Mouse (Mus musculus) CH12.LX (cell line): ENCODE results near the gene Eef1g. TPM values are rescaled to one million over a fixed set of nuclear protein-coding genes. Genes with fewer than 3 reads are reported as not detected.

Experiments used
- DNase-seq: peaks from one replicate; pipeline ENCODE4 v3.0.0-alpha.2; 2013; ENCODE audit errors: extremely low read depth
- H3K27ac ChIP-seq: 2 replicates; pipeline ENCODE4 v1.5.1; 2012; ENCODE audit warnings: low read depth, mild to moderate bottlenecking, control low read depth, moderate library complexity; ENCODE audit not compliant: insufficient read depth
- H3K27me3 ChIP-seq: replicated peaks from 2 replicates; pipeline ENCODE3; 2012; ENCODE audit warnings: inconsistent platforms
- H3K36me3 ChIP-seq, 2 experiments: replicated peaks in 1 of 2; 2 replicates each; pipeline versions ENCODE3 to v1.6.1; 2012; ENCODE audit warnings: inconsistent platforms in 1 of 2, low read length in 1 of 2, mild to moderate bottlenecking in 1 of 2, mixed read lengths in 1 of 2, moderate library complexity in 1 of 2; ENCODE audit not compliant: control insufficient read depth in 1 of 2, insufficient read depth in 1 of 2
- H3K4me1 ChIP-seq, 2 experiments: 2 replicates each; pipeline ENCODE4 v1.6.1; 2012; ENCODE audit warnings: inconsistent platforms in 1 of 2, moderate library complexity in 1 of 2; ENCODE audit not compliant: insufficient read depth in 2 of 2, control insufficient read depth in 1 of 2
- H3K4me2 ChIP-seq: 2 replicates; pipeline ENCODE4 v1.6.1; 2012; ENCODE audit warnings: low read depth, mild to moderate bottlenecking, control low read depth; ENCODE audit not compliant: poor library complexity, insufficient read depth, severe bottlenecking
- H3K4me3 ChIP-seq, 3 experiments: fragments of 150-350 bp in 1 of 3; sonication (generic) in 1 of 3; replicated peaks in 1 of 3; 2 replicates each; pipeline versions ENCODE3 to v1.5.1; 2011 to 2012; ENCODE audit warnings: low read depth in 2 of 3, low read length in 2 of 3, mild to moderate bottlenecking in 2 of 3, moderate library complexity in 2 of 3, control low read depth in 1 of 3, improper control_type of control experiment in 1 of 3, inconsistent platforms in 1 of 3, mixed read lengths in 1 of 3; ENCODE audit not compliant: poor library complexity in 1 of 3
- H3K79me2 ChIP-seq: replicated peaks from 2 replicates; pipeline ENCODE4 v1.6.1; 2012; ENCODE audit warnings: mild to moderate bottlenecking, moderate library complexity; ENCODE audit not compliant: control insufficient read depth, poor library complexity, insufficient read depth, severe bottlenecking; ENCODE audit errors: extremely low read depth
- H3K9ac ChIP-seq: 2 replicates; pipeline ENCODE4 v1.6.1; 2012; ENCODE audit warnings: low read depth, mild to moderate bottlenecking, control low read depth, moderate library complexity; ENCODE audit not compliant: insufficient read depth
- H3K9me3 ChIP-seq: replicated peaks from 2 replicates; pipeline ENCODE3; 2012; ENCODE audit warnings: low read length, inconsistent platforms, mixed read lengths
- BHLHE40 ChIP-seq: IDR thresholded peaks from 2 replicates; pipeline ENCODE4 v1.6.1; 2011; ENCODE audit warnings: mild to moderate bottlenecking, low read depth, low read length, improper control_type of control experiment
- CHD1 ChIP-seq: IDR thresholded peaks from 2 replicates; pipeline ENCODE4 v1.6.1; 2012; ENCODE audit warnings: low read depth, low read length, improper control_type of control experiment, inconsistent platforms
- CHD2 ChIP-seq: IDR thresholded peaks from 2 replicates; pipeline ENCODE4 v1.6.1; 2011; ENCODE audit warnings: low read length, improper control_type of control experiment
- CTCF ChIP-seq, 2 experiments: IDR thresholded peaks in 1 of 2; conservative IDR thresholded peaks in 1 of 2; 2 replicates each; pipeline ENCODE4 v1.5.1; 2011 to 2012; ENCODE audit warnings: low read depth in 2 of 2, low read length in 2 of 2, improper control_type of control experiment in 1 of 2, inconsistent platforms in 1 of 2, mild to moderate bottlenecking in 1 of 2, moderate library complexity in 1 of 2
- E2F4 ChIP-seq: IDR thresholded peaks from 2 replicates; pipeline ENCODE4 v1.6.1; 2011; ENCODE audit warnings: low read depth, low read length, improper control_type of control experiment; ENCODE audit not compliant: insufficient replicate concordance
- ELF1 ChIP-seq: IDR thresholded peaks from 2 replicates; pipeline ENCODE4 v1.6.1; 2014; ENCODE audit warnings: low read depth, mild to moderate bottlenecking, inconsistent platforms, low read length, improper control_type of control experiment
- EP300 ChIP-seq: IDR thresholded peaks from 2 replicates; pipeline ENCODE4 v1.6.1; 2011; ENCODE audit warnings: low read length, improper control_type of control experiment
- ETS1 ChIP-seq: conservative IDR thresholded peaks from 2 replicates; pipeline ENCODE4 v1.6.1; 2012; ENCODE audit warnings: low read depth, mild to moderate bottlenecking, inconsistent platforms, low read length, improper control_type of control experiment, moderate library complexity
- IRF4 ChIP-seq: IDR thresholded peaks from 2 replicates; pipeline ENCODE4 v1.6.1; 2014; ENCODE audit warnings: low read depth, mild to moderate bottlenecking, inconsistent platforms, low read length, improper control_type of control experiment
- JUN ChIP-seq: IDR thresholded peaks from 2 replicates; pipeline ENCODE4 v1.6.1; 2011; ENCODE audit warnings: low read depth, mild to moderate bottlenecking, low read length, improper control_type of control experiment, moderate library complexity; ENCODE audit not compliant: insufficient read depth
- JUND ChIP-seq: conservative IDR thresholded peaks from 2 replicates; pipeline ENCODE4 v1.6.1; 2011; ENCODE audit warnings: low read depth, low read length, improper control_type of control experiment
- MAX ChIP-seq: IDR thresholded peaks from 2 replicates; pipeline ENCODE4 v1.6.1; 2011; ENCODE audit warnings: low read length, improper control_type of control experiment
- MAZ ChIP-seq: IDR thresholded peaks from 2 replicates; pipeline ENCODE4 v1.6.1; 2012; ENCODE audit warnings: low read depth, mild to moderate bottlenecking, inconsistent platforms, low read length, improper control_type of control experiment, moderate library complexity
- POLR2A ChIP-seq: IDR thresholded peaks from 2 replicates; pipeline ENCODE4 v1.6.1; 2011; ENCODE audit warnings: low read depth, mild to moderate bottlenecking, improper control_type of control experiment, low read length
- RAD21 ChIP-seq: IDR thresholded peaks from 2 replicates; pipeline ENCODE4 v1.6.1; 2011; ENCODE audit warnings: low read depth, mild to moderate bottlenecking, low read length, improper control_type of control experiment, moderate library complexity
- RCOR1 ChIP-seq: conservative IDR thresholded peaks from 2 replicates; pipeline ENCODE4 v1.6.1; 2012; ENCODE audit warnings: low read depth, mild to moderate bottlenecking, inconsistent platforms, low read length, improper control_type of control experiment
- SMC3 ChIP-seq: IDR thresholded peaks from 2 replicates; pipeline ENCODE4 v1.6.1; 2011; ENCODE audit warnings: low read depth, low read length, improper control_type of control experiment
- TCF12 ChIP-seq: IDR thresholded peaks from 2 replicates; pipeline ENCODE4 v1.6.1; 2014; ENCODE audit warnings: low read depth, mild to moderate bottlenecking, inconsistent platforms, low read length, improper control_type of control experiment
- UBTF ChIP-seq: IDR thresholded peaks from 2 replicates; pipeline ENCODE4 v1.6.1; 2012; ENCODE audit warnings: low read depth, mild to moderate bottlenecking, inconsistent platforms, low read length, improper control_type of control experiment, moderate library complexity
- USF1 ChIP-seq: IDR thresholded peaks from 2 replicates; pipeline ENCODE4 v1.6.1; 2014; ENCODE audit warnings: low read depth, mild to moderate bottlenecking, inconsistent platforms, low read length, improper control_type of control experiment
- USF2 ChIP-seq: conservative IDR thresholded peaks from 2 replicates; pipeline ENCODE4 v1.6.1; 2011; ENCODE audit warnings: low read depth, low read length, improper control_type of control experiment
- ZC3H11A ChIP-seq: IDR thresholded peaks from 2 replicates; pipeline ENCODE4 v1.6.1; 2012; ENCODE audit warnings: low read depth, mild to moderate bottlenecking, inconsistent platforms, low read length, improper control_type of control experiment
- ZNF384 ChIP-seq: IDR thresholded peaks from 2 replicates; pipeline ENCODE4 v1.6.1; 2012; ENCODE audit warnings: low read depth, low read length, improper control_type of control experiment, inconsistent platforms
- dilution Hi-C: fragments of 300-500 bp; cut with MboI; formaldehyde crosslinking; loops from 2 replicates; pipeline ENCODE4 v1.14.3; 2020; ENCODE audit warnings: low sequenced_read_pairs; ENCODE audit not compliant: extremely low pct_unique_long_range_greater_than_20kb, extremely low pct_ligation_motif_present
- in situ Hi-C: fragments of 300-500 bp; cut with MboI; formaldehyde crosslinking; loops from 3 replicates; pipeline ENCODE4 v1.14.3; 2019; ENCODE audit warnings: low sequenced_read_pairs, low pct_ligation_motif_present, low pct_unique_long_range_greater_than_20kb, mixed read lengths
- polyA plus RNA-seq: library from polyadenylated mRNA; unstranded; fragments of >175 nt; gene quantifications from 2 replicates; pipeline ENCODE4 v1.2.1, GENCODE M21; 2012; ENCODE audit warnings: low read depth; ENCODE audit not compliant: insufficient read length
- total RNA-seq, 2 experiments: library from RNA; depleted of rRNA; stranded (reverse); fragments of 300-350 nt in 1 of 2; fragments of >200 nt in 1 of 2; gene quantifications; 2 replicates each; pipeline ENCODE4 v1.2.3; 2012 to 2014

The Eef1g gene
- total and polyA plus RNA-seq, 3 experiments, result 1,172 to 1,511 (median 1,294) TPM

DNA sequence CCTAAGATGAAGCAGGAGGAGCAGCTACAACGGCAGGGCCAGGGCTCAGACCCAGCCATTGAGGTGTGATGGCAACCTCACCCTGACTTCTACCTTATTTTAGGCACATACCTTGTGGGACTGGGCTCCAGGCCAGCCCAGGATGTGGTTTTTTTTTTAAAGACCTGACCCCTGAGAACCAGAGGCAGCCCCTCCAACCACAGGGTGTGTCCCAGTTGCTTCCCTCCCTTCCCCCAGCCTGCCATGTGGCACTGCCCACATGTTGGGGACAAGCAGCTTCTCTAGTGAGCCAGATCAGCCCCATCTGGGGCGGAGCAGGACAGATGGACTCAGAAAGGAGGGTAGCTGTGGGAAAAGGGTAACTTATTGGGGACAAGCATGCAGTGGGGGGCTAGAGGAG, 40.1 kb upstream of the Eef1g start:
- peaks cover 12% of the 10 kb centered on the region for H3K79me2 ChIP-seq
- peaks cover 29 to 67% of the 10 kb centered on the region in 2 experiments for H3K36me3 ChIP-seq
- no peak overlapping the region for H3K27ac ChIP-seq
- H3K9me3 ChIP-seq, result no peaks in the 10 kb centered on the region
- in situ Hi-C loops, result no loop called here
- no peak for TF ChIP-seq ETS1
- TF ChIP-seq POLR2A, result no peak
- no peak for TF ChIP-seq IRF4
- TF ChIP-seq E2F4, result no peak
- TF ChIP-seq TCF12, result no peak
- TF ChIP-seq ZC3H11A, result no peak
- no peak for TF ChIP-seq CHD1
- dilution Hi-C loops, result no loop called here
- no peak overlapping the region for H3K4me2 ChIP-seq
- no peaks in the 10 kb centered on the region for H3K27me3 ChIP-seq
- H3K4me1 ChIP-seq, result peaks cover 12 to 43% of the 10 kb centered on the region in 2 experiments; a peak in 3 of 4 replicates
- H3K4me3 ChIP-seq, result no peak overlapping the region
- H3K9ac ChIP-seq, result no peak overlapping the region
- DNase-seq, result no peak

DNA sequence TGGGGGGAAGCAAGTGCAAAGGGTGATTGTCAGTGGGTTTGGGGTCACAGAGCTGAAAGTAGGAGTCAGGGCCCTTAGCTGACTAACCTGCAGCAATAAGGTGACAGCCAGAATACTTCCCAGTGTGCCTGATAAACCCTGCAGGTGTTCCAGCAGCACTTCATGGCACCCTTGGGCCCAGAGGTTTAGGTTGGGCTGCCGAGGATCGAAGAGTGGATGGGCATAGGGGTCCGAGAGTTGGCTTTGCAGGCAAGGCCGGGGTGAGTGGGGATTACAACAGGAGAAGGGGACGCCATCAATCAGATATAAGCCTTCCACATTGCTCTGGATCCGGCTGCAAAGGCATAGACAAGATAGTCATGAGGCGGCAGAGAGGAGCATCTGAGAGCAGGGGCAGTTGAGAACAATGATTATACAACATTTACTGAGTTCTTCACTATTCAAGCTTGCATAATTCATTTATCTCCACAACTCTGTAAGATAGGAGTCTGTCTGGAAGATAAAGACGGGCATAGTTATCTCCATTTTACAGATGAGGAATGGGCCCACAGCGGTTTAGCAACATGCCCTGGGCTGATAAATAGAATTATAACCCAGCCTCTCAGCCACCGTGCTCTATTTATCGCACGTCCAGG, 38.8 kb upstream of the Eef1g start:
- in situ Hi-C loops (no loop called here), dilution Hi-C loops (no loop called here)
- Histone ChIP-seq H3K4me1 (peaks cover 12 to 32% of the 10 kb centered on the region in 2 experiments; a peak in 3 of 4 replicates), H3K27ac (no peak overlapping the region; the same call in 1 of the 2 replicates), H3K79me2 (peaks cover 6% of the 10 kb centered on the region), H3K9ac (no peak overlapping the region), H3K9me3 (no peaks in the 10 kb centered on the region), H3K4me3 (no peak overlapping the region), H3K36me3 (peaks cover 30 to 68% of the 10 kb centered on the region in 2 experiments), H3K4me2 (no peak overlapping the region), H3K27me3 (no peaks in the 10 kb centered on the region)
- no peak for DNase-seq
- TF ChIP-seq EP300, result no peak
- TF ChIP-seq ZC3H11A, result no peak
- no peak for TF ChIP-seq UBTF
- no peak for TF ChIP-seq BHLHE40
- TF ChIP-seq CHD2, result no peak
- no peak for TF ChIP-seq CTCF (conservative IDR thresholded peaks at IDR 0.05 in 1 of 2, IDR thresholded peaks at IDR 0.05 in 1 of 2; ENCODE audit: low read depth in 2 of 2, low read length in 2 of 2)
- no peak for TF ChIP-seq CHD1
- TF ChIP-seq IRF4, result no peak
- TF ChIP-seq RAD21, result no peak
- no peak for TF ChIP-seq USF1
- TF ChIP-seq RCOR1, result no peak
- TF ChIP-seq POLR2A, result no peak
- TF ChIP-seq SMC3, result no peak
- no peak for TF ChIP-seq MAZ
- TF ChIP-seq ZNF384, result no peak
- TF ChIP-seq JUND, result no peak
- no peak for TF ChIP-seq JUN
- no peak for TF ChIP-seq USF2
- no peak for TF ChIP-seq MAX
- no peak for TF ChIP-seq ELF1
